Mouse (Mus musculus) brown adipose tissue, adult 24 weeks (tissue): ENCODE measurements around the gene Arhgap18. TPM values are rescaled to one million over a fixed set of nuclear protein-coding genes. Genes with fewer than 3 reads are reported as not detected.
A peak's percentile ranks its signal among the peaks of the same experiment; 100 is the strongest.

Source experiments
- H3K27ac ChIP-seq: fragments of 200-500 bp; replicated peaks from 2 replicates; pipeline ENCODE4 v1.5.1; 2012; ENCODE audit warnings: low read depth, mild to moderate bottlenecking, low read length
- H3K4me1 ChIP-seq: fragments of 200-500 bp; 2 replicates; pipeline ENCODE4 v1.6.1; 2012; ENCODE audit warnings: low read length, mixed read lengths; ENCODE audit not compliant: control insufficient read depth, insufficient read depth, insufficient read length
- H3K4me3 ChIP-seq: fragments of 200-500 bp; 2 replicates; pipeline ENCODE4 v1.5.1; 2012; ENCODE audit warnings: low read depth, mild to moderate bottlenecking, low read length, moderate library complexity; ENCODE audit not compliant: insufficient read depth
- polyA plus RNA-seq: library from polyadenylated mRNA; stranded (reverse); fragments of >200 nt; gene quantifications from 2 replicates; pipeline ENCODE4 v1.2.4, GENCODE M21; 2012; ENCODE audit not compliant: missing spikeins, insufficient read depth, insufficient read length

Gene Arhgap18
- polyA plus RNA-seq, 1 experiment, result 9.8 TPM

DNA sequence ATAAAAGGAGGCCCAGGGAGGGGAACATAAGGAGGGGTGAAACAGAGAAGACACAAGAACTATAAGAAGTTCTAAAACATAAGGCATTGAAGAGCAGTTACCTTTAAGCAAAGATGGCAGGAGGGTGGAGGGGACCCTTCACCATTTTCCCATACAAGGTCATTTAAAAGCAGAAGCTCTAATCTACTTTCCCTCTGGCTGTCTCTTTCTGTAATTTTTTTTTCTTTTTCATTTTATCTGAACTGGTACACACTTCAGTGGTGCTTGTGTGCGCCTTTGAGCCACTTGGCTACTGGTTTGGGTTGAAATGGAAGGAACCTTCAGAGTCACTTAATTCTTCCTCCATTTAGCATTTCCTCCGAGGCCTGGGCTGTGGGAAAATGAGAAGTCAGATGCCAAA is 15.7 kb downstream of the Arhgap18 start:
- Histone ChIP-seq H3K4me3 (no peak overlapping the region), H3K4me1 (no peaks in the 10 kb centered on the region), H3K27ac (0 out of 2 replicates have a peak overlapping the region, but pooled peaks have one; percentile 30)

DNA sequence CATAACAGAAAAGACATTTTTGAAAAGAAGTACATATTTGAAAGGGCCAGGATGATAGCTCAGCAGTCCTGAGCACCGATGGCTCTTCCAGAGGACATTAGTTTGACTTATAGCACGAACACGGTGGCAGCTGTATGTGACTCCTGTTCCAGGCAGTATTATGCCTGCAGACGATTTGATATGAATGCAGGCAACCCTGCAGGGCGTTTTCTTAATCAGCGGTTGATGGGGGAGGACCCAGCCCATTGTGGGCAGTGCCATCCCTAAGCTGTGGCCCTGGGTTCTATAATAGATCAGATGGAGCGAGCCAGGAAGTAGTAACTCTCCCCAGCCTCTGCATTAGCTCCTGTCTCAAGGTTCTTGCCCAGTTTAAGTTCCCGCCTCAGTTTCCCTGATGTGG is 16.8 kb downstream of the Arhgap18 start:
- H3K4me3 ChIP-seq, result no peak overlapping the region
- no peaks in the 10 kb centered on the region for H3K4me1 ChIP-seq
- H3K27ac ChIP-seq, result no peak overlapping the region

DNA sequence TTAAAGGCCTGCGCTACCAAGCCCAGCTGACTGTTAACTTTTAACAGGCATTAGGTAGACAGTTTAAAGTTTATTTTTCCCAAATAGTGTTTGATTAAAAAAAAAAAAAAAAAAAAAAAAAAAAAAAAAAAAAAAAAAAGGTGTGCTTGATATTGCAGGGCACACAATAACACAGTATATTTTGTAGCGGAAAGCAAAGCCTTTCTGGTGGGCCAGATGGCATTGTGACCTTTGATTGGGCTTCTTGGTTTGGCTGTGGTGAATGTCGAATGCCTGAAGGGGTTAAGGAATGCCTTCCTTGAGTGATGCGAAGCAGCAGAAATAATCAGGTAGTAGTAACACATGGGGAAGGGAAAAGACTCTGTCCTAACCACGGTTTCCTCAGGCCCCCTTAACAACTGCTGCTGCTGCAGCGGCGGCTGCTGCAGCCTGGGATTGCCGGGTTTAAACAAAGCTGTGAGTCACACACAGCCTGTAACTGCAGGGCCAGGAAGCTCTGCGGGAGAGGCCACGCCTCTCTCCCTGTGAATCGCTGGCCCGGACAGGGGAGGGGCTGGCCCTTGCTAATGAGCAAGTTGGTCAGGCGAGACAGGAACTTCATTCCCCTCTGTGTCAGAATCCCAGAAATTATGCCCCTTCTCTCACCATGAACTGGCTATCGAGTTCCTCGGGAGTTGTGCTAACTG is 18.9 kb downstream of the Arhgap18 start:
- Histone ChIP-seq H3K4me1 (peaks cover 6% of the 10 kb centered on the region; the same call in 1 of the 2 replicates), H3K27ac (peak overlapping the region; percentile 83), H3K4me3 (peak overlapping the region; percentile 80)

DNA sequence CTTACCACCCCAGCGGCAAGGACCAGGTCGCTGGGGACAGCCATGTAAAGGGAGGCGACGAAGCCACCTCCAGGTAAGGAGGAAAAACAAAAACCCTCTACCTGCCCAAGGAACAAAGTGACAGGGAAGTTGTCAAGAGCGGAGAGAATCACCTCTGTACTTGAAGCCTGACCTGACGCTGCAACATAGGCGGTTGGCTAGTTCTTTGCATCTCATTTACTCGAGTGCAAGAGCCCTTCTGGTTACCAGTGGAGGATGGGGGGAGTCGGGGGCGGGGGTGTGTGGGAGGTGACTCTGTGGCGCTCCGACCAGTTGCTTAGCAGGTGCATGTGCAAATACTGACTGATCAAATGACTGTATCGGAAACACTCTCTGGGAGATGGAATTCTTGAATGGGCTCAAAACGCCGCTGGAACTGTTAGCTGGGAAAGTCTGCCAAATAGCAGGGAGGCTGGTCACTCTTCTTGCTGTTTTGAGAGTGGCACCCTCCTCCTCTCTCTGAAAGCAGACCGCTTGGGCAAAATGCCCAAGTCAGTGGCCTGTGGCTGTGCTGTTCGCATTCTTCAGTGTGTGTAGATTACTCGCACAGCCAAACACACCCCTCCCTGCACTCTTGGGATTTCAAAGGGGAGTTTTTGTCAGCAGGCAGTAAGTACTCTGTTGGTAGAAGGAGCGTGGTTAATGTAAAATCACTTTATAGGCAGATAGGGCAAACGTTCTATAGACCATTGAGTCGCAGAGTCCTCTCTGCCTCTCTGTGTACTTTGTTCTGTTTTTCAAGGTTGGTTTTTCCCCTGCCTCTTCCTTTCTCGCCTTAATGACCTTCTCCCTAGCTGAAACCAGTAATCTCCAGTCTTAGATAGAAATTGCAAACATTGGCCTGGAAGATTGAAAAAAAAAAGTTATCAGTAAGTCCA is 19.7 kb downstream of the Arhgap18 start:
- H3K4me3 ChIP-seq, result peak overlapping the region; percentile 80
- peaks cover 6% of the 10 kb centered on the region; the same call in 1 of the 2 replicates for H3K4me1 ChIP-seq
- H3K27ac ChIP-seq, result peak overlapping the region; percentile 83

DNA sequence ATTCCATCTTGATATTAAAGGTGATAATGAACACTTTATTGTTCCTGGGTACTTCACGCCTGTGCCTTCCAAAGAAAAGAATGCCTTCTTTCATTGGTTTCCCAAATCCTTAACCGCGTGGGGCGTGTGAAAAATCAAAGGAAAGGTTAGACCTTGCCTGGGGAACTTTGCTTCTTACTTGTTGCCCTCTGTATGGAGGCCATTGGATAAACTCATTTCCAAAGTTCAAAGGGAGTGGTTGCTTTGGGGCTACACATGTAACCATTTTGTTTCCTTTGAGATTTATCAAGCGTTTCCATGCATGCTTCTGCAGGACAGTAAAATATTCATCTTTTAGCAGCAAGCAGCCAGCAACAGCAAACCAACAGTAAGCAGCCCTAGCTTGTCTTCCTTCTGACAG is 20.3 kb downstream of the Arhgap18 start:
- Histone ChIP-seq H3K27ac (peak overlapping the region; percentile 58), H3K4me1 (peaks cover 6% of the 10 kb centered on the region; the same call in 1 of the 2 replicates), H3K4me3 (peak overlapping the region; percentile 80)

DNA sequence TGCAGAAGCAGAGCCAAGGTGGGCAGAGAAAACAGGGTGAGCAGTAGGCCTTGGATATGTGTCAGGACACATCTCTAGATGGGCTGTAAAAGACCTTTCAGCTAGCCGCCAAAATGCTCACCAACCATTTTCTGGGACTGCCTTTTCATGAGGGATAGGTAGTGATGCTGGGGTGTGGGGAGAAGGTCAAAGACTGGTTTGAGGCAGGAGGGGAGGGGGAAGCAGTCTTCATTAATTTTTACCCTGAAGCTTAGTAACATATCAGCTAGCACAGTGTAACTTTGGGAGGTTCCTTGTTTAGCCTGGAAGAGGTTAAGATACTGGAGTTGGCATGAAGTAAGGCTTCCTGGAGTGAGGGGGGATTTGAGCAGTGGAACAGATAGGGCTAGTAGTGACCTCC is 21.0 kb downstream of the Arhgap18 start:
- Histone ChIP-seq H3K27ac (peak overlapping the region; percentile 58), H3K4me3 (peak overlapping the region; percentile 80), H3K4me1 (peaks cover 12% of the 10 kb centered on the region)

DNA sequence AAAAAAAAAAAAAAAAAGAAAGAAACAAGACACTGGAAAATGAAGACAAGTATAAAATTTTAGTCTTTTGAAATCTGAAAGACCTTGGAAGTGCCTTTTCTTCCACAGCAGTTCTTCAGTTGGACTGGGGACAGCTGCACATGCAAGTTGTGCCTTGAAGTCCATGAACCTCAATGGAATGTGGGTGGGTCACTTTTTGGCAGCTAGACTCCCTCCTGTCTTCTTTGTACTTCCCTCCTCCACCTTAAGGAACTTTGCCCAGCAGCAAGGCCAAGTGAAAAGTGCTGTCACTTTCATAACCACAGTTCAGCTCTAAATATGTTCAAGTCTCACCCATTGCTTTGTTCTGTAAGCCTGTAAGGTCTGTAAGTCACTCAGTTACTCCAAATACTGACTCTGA is 23.2 kb downstream of the Arhgap18 start:
- H3K4me1 ChIP-seq, result peaks cover 17% of the 10 kb centered on the region
- H3K27ac ChIP-seq, result peak overlapping the region; percentile 69
- peak overlapping the region; percentile 5; the same call in 1 of the 2 replicates for H3K4me3 ChIP-seq

DNA sequence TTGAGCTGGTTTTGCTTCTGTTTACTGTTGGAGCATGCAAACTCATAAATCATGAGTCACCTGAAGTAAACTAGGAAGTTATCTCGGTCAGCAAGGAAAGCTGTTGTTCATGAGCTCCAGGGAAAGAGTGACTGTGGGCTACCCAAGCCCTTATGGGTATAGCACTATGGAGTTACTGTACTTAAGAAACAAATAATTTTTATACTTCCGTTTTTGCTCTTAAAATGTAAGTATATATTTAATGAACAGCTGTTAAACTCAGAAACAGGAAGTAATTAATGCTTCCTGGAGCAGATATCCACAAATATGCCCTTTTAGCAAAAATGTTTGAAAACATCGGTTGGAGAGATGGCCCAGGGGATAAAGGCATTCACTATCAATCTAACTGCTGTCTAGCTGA is 27.4 kb downstream of the Arhgap18 start:
- H3K4me1 ChIP-seq, result peaks cover 31% of the 10 kb centered on the region
- H3K4me3 ChIP-seq, result peak overlapping the region; percentile 20; the same call in 1 of the 2 replicates
- H3K27ac ChIP-seq, result peak overlapping the region; percentile 62

DNA sequence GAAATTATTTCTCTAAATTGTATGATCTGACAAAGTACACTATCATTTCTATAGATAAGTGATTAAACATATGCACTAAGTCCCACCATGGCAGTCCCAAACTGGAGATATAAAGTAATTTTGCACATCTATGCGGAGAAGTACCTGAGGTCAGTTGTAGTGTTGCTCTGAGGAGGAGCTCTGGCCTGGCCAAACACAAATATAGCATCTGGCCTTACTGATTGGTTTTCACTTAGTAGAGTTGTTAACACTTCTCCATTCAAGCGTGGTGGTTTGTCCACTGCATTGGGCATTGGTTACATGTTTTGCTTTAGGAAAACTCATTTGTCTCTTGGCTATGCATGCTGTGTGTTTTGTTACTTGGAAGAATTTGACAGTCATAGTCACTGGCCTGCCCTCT is 36.5 kb downstream of the Arhgap18 start:
- peaks cover 29% of the 10 kb centered on the region for H3K4me1 ChIP-seq
- H3K4me3 ChIP-seq, result no peak overlapping the region
- no peak overlapping the region for H3K27ac ChIP-seq

DNA sequence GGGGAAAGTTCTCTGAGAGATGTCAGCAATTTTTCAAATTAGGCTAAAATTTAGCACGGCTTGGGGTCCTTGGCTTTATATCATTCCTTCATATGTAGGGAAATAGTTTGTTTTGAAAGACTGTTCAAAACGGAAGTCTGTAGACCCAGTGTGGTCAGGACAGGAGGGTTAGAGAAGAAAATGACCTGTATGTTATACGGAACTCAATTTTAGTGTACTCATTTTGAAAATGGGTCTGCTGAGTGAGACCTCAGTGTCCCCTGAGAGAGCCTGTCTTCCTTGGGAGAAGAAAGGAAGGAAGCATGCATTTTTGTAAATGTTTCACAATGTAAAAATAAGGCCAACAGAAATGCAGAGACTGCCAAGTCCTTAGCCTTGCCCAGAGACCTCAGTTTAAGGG is 38.6 kb downstream of the Arhgap18 start:
- peaks cover 28% of the 10 kb centered on the region for H3K4me1 ChIP-seq
- no peak overlapping the region for H3K4me3 ChIP-seq
- peak overlapping the region; percentile 15; the same call in 1 of the 2 replicates for H3K27ac ChIP-seq

DNA sequence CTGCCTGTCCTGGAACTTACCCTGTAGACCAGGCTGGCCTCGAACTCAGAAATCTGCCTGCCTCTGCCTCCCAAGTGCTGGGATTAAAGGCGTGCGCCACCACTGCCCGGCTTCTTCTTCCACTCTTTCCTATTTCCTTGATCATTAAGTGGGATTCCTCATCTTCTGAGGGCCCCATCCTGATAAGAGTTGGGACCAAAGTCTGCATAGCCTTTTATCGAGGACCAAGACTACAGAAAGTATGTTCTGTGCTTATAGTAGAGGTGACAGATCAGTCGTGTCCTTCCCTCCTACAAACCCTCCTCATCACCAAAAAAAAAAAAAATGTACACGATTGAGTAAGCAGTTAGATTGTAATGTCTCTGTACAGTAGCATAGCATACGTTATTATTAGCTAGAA is 39.8 kb downstream of the Arhgap18 start:
- peaks cover 26% of the 10 kb centered on the region for H3K4me1 ChIP-seq
- no peak overlapping the region for H3K4me3 ChIP-seq
- no peak overlapping the region for H3K27ac ChIP-seq

DNA sequence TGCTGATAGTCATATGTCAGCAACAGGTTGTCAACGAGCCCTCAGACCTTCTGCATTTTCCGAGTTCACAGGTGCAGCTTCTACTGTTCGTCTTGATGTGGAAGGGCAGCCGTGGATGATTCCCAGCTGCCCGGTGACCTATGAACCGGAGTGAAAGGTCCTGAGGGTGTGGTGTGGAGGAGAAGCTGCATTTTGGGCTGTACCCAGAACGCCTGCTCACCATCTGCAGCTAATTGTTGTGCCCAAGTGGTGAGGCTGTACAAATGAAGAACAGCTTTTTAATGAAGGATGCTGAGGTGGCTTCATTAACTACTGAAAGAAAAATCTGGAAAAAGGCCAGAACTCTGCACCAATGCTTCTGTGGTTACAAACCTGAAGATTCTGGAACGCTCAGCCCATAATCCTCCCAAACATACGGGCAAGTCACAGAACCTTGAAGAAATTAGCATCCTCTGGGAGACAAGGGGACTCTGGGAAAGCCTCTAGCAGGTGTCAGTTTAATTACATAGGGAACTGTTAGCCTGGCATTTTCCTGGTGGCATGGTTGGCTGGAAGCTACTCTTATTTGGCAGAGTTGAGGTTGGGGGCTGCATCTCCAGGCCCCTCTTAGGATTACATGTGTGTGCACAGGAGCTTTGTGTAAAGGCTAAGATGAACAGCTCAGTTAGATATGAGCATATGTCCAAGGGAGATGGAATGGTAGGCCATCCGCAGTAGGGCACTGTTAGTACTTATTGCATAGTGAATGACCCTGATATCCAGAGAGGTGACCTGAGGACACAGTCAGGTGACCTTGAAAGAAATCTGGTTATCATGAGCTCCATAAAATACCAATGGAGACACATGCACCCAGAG is 43.4 kb downstream of the Arhgap18 start:
- Histone ChIP-seq H3K4me1 (peaks cover 18% of the 10 kb centered on the region), H3K27ac (peak overlapping the region; percentile 63), H3K4me3 (no peak overlapping the region)

DNA sequence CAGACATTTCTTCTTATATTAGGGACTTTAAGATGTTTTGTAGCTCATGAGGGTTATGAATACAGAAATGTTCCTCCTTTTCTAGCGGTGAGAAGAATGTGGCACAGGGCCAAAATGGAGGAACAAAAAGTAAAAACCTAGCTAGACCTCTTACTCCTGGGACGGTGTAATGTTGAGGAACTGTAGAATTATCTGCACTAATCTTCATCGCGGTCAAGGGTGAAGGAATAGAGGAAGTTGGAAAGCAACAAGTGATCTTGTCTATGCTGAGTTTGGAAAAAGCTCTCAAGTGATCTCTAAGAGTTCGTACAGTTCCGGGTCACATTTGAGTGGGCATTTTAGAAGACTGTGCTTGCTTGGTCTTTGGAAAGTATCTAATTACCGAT is 44.1 kb downstream of the Arhgap18 start:
- H3K4me1 ChIP-seq, result peaks cover 18% of the 10 kb centered on the region
- peak overlapping the region; percentile 64 for H3K27ac ChIP-seq
- no peak overlapping the region for H3K4me3 ChIP-seq

DNA sequence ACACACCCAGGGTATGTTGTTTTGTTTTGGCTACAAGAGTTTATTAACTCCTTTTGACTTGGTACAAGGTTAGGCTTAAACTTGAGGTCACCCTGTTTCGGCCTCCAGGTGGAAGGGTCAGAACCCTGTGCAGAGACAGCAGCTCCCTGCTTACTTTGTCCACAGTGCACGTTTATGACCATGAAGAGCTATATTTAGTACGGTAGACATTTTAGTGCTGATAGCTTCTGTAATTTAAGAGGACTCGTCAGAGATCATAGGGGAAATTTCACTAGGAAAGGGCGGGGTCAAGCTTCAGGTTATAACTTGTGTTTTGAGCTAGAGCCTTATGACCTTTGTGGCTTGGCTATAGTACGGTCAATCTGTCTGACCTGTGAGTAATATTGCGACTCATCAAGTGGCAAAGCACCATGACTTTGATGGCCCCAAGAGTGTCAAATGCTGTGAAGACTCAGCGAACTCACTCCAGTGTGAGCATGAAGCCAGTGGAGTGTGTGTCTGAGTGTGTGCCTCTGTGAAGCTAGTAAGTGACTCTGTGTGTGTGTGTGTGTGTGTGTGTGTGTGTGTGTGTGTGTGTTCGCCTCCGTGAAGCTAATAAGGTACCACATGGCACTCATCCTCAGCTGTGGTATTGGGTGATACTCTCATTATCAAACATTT is 45.7 kb downstream of the Arhgap18 start:
- peaks cover 27% of the 10 kb centered on the region for H3K4me1 ChIP-seq
- H3K4me3 ChIP-seq, result no peak overlapping the region
- peak overlapping the region; percentile 92 for H3K27ac ChIP-seq
